Mouse (Mus musculus) layer of hippocampus, adult 11-12 months (tissue): ENCODE measurements at regions not wholly inside any gene's neighbourhood (a gene's known extent, or its start where the extent isn't known, plus 50 kb on each side); places are given as distances from the start of the nearest gene placed in this dataset.
A peak's percentile ranks its signal among the peaks of the same experiment; 100 is the strongest.
"Not testable (repeated sequence)": the region's sequence is repeated elsewhere in the genome, so short reads cannot be mapped to it uniquely, and the experiment has no call there.

Experiments
- DNase-seq: peaks from one replicate; pipeline ENCODE4 v3.0.0; 2022; ENCODE audit warnings: low spot score

DNA sequence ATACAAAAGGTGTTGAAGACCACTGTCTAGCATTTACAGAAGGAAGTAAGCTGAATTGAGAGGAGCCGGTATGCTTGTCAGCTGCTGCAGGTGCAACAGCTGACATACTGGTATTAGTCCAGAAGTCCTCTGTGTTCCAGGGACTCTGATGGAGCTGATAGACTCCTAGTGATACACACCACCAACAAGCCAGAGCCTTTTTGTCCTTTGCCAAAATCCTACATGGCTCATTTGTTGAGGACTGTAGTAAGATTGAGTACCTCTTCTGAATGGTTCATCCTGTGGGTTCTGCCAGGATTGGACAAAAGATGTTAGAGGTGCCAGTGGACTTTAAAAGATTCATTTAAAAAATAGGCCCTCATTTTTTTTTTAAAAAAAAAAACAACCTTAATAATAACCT, 129.4 kb upstream of the Tmem185a start:
- no peak for DNase-seq

DNA sequence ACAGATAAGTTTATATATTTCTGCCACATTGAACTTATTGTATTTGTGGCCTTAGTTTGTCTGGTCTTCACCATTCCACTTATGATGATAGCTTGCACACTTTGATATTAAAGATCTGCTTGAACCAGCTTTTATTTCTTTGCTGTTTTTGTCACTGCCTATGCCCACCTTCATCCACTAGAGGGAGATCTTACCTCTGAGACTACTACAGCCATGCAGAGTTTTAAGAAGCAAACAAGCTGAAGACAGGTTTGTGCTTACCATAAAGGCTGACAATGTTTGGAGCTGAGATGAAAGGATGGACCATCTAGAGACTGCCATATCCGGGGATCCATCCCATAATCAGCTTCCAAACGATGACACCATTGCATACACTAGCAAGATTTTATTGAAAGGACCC, 105.4 kb upstream of the Tmem185a start:
- peak; percentile 58 for DNase-seq

DNA sequence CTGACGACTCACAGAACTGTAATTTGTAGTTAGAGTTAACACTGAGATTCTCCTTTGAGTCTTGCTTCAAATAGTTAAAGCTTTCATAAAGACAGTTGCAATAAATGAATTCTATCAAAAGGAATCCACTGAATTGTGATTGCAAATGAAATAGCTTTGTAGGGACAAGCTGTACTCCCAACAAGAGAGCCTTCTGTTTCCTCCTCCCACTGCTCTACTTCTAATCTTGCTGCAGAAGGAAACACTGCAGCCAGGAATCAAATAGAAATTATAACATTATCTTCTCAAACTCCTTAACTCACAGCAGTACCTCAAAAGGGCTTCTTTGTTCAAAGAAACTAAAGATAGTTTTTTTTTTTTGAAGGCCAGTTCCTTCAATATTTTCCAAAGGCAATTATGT, 103.2 kb upstream of the Tmem185a start:
- no peak for DNase-seq

DNA sequence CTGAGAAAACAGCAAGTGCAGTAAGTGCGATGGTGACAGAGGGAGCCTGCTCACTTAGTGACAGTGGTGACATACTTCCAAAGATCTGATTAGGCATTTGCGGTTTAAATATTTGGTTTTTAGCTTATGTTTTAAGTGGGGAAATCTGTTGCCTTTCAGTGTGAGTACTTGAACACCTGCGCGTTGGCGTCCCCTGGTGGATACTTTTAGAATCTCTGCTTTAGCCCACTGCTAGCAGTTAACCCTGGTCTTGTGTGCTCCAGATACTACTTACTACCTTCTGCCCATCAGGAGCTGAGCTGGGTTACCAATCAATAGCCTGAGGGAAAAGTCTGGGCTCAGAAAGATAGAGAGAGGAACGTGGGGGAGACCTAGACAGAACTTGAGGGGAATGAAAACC, 97.3 kb upstream of the Tmem185a start:
- DNase-seq, result not testable (repeated sequence)

DNA sequence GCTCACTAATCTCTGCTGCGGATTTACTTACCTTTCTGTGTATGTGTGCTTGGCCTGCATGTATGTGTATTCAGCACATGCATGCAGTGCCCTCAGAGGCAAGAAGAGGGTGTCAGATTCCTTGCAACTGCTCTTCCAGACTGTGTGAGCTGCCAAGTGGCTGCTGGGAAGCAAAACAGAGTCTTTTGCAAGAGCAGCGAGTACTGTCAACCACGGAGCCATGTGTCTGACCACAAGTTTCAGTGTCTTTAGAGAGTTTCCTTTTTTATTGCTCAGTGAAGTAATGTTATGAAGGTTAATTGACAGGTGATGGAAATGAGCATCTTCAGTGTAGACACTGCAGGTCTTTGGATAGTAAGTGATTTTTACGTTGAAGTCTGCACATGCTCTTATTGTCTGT, 93.6 kb upstream of the Tmem185a start:
- DNase-seq, result not testable (repeated sequence)

DNA sequence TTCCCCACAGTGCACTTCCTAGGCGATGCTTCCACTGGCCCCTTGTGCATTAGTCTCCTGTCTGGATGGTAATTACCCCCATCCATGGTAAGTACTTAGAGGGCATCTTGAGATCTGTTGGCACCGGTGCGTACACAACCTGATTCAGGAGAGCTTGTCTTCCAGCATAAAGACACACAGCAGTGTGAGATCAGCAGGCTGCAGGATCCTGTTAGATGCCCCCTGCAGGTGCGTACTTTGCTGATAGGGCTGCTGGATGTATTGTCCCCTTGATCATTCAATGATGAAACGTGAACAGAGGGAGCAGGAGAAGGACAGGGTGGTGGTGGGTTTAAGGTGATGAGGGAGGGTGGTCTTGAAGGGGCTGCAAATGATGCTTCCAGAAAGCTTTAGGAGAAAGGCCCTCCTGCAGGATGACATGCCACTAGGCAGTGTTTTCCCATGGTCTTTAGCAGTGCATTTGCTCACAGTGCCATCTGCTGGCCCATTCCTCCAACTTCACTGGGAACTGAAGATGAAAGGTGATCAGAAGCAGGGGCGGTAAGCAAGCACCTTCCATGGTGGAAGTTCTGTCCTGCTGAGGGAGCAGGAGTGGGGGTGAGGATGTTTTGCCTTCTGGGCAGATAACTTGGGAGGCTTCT, 92.5 kb upstream of the Tmem185a start:
- DNase-seq, result not testable (repeated sequence)
